Mouse (Mus musculus): Measurements from ENCODE around the gene Pou2f1. TPM values are rescaled to one million over a fixed set of nuclear protein-coding genes. Genes with fewer than 3 reads are reported as not detected.

The Pou2f1 gene
- 17.6 and 19.2 TPM in 2 replicates for polyA plus RNA-seq (2012; rRNA removed)

DNA sequence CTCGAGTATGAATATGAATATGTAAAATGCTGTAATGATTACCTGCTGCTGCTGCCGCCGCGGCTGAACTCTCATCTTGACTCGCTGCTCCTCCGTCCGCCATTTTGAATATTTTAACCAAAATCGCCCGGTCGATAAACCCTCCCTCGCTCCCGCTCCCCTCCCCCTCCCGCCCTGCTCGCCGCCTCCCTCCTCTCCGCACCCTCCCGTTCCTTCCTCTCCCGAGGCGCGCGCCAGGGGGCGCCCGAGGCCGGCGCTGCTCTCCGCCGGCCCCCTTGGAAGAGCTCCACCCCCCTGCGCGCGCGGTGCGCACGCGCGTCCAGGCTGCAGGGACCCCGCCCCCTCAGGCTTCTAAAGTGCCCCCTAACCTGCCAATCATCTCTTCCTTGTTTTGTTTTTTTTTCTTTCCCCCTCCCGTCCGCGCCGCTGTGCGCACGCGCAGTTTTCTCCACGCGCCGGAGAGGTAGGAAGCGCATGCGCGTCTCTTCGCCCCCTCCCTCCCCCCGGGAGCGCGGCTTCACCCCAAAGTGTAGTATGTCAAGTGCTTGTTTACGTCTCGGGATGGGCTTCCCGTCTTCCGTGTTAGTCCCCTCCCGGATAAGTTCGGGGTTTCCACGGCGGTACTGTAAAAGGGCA lies at the start of gene Pou2f1:
Gene Pou2f1 (minus strand): TSS at position 159 of the 636 bp plus-strand sequence.
- peak within 1 kb of the TSS; percentile 94 for H3K27ac ChIP-seq (ENCODE audit: control insufficient read depth, insufficient read depth, low read depth, low read length)
- TF ChIP-seq CTCF (IDR thresholded peaks at IDR 0.05; ENCODE audit: control insufficient read depth, insufficient read depth, insufficient replicate concordance, low read depth, low read length) = peak; percentile 23; the same call in 1 of the 2 replicates
- TF ChIP-seq POLR2A (IDR thresholded peaks at IDR 0.05; ENCODE audit: control insufficient read depth, low read depth, low read length) = peak; percentile 64
- H3K4me1 ChIP-seq (ENCODE audit: control insufficient read depth, insufficient read depth, low read length) = peaks cover 6% of the 10 kb centered on the region
- peak within 1 kb of the TSS; percentile 91 for H3K4me3 ChIP-seq (ENCODE audit: control insufficient read depth, low read depth, low read length)
- no peaks in the 10 kb centered on the region for H3K27me3 ChIP-seq (ENCODE audit: control insufficient read depth, insufficient read depth, low read length)
- H3K36me3 ChIP-seq (ENCODE audit: control insufficient read depth, insufficient read depth, low read length) = no peaks in the 10 kb centered on the region

- H3K27ac ChIP-seq (ENCODE audit: control insufficient read depth, insufficient read depth, low read depth, low read length) = no peak overlapping the region
- TF ChIP-seq CTCF (IDR thresholded peaks at IDR 0.05; ENCODE audit: control insufficient read depth, insufficient read depth, insufficient replicate concordance, low read depth, low read length) (no peak), POLR2A (IDR thresholded peaks at IDR 0.05; ENCODE audit: control insufficient read depth, low read depth, low read length) (no peak)
- no peaks in the 10 kb centered on the region for H3K36me3 ChIP-seq (ENCODE audit: control insufficient read depth, insufficient read depth, low read length)
- H3K4me3 ChIP-seq (ENCODE audit: control insufficient read depth, low read depth, low read length) = no peak overlapping the region
- H3K4me1 ChIP-seq (ENCODE audit: control insufficient read depth, insufficient read depth, low read length) = peaks cover 11% of the 10 kb centered on the region
- H3K27me3 ChIP-seq (ENCODE audit: control insufficient read depth, insufficient read depth, low read length) = 0 out of 2 replicates have a peak, but pooled peaks cover 3% of the 10 kb centered on the region
Observed at GRCm38 (mm10) chr1:166049046-166049827, 46.8 kb upstream of the Pou2f1 start.

GRCm38 (mm10) chr1:166048230-166048911 lies 45.9 kb upstream of the Pou2f1 start:
- Histone ChIP-seq H3K36me3 (ENCODE audit: control insufficient read depth, insufficient read depth, low read length) (no peaks in the 10 kb centered on the region), H3K27me3 (ENCODE audit: control insufficient read depth, insufficient read depth, low read length) (0 out of 2 replicates have a peak, but pooled peaks cover 3% of the 10 kb centered on the region), H3K4me1 (ENCODE audit: control insufficient read depth, insufficient read depth, low read length) (peaks cover 14% of the 10 kb centered on the region), H3K4me3 (ENCODE audit: control insufficient read depth, low read depth, low read length) (peak overlapping the region; percentile 57), H3K27ac (ENCODE audit: control insufficient read depth, insufficient read depth, low read depth, low read length) (no peak overlapping the region)
- TF ChIP-seq POLR2A (IDR thresholded peaks at IDR 0.05; ENCODE audit: control insufficient read depth, low read depth, low read length) (no peak), CTCF (IDR thresholded peaks at IDR 0.05; ENCODE audit: control insufficient read depth, insufficient read depth, insufficient replicate concordance, low read depth, low read length) (no peak)

DNA sequence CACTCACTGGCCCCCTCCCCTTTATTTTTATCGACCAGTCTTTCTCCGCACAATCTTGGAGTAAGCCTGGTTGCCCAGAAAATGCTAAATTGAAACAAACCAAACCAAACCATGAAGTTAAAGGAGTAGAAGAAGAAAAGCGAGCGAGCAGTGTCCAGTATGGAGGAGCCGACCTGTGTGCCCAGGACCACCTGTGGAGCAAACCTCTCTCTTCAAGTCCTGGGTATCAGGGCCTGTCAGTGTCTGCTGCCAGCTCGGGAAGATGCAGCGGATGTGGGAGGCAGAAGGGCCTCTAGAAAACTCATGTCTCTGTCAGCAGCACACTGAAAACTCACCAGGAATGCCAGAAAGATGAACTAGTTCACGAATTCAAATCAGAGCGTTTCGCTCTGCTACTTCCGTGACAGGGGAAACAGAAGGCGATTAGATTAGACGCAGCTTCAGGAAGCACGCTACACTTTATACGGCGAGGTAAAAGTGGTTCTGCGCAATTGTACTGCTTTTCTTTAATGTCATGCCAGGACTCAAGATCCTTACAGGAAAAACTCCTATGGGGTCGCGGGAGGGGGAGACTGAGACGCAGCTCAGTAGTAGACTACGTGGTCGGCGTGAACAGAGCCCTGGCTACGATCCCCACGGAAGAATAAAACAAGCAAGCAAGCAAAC lies 45.2 kb upstream of the Pou2f1 start:
- no peaks in the 10 kb centered on the region for H3K36me3 ChIP-seq (ENCODE audit: control insufficient read depth, insufficient read depth, low read length)
- 0 out of 2 replicates have a peak, but pooled peaks cover 3% of the 10 kb centered on the region for H3K27me3 ChIP-seq (ENCODE audit: control insufficient read depth, insufficient read depth, low read length)
- peak overlapping the region; percentile 20 for H3K4me3 ChIP-seq (ENCODE audit: control insufficient read depth, low read depth, low read length)
- H3K27ac ChIP-seq (ENCODE audit: control insufficient read depth, insufficient read depth, low read depth, low read length) = no peak overlapping the region
- H3K4me1 ChIP-seq (ENCODE audit: control insufficient read depth, insufficient read depth, low read length) = peaks cover 16% of the 10 kb centered on the region
- no peak for TF ChIP-seq CTCF (IDR thresholded peaks at IDR 0.05; ENCODE audit: control insufficient read depth, insufficient read depth, insufficient replicate concordance, low read depth, low read length)
- no peak for TF ChIP-seq POLR2A (IDR thresholded peaks at IDR 0.05; ENCODE audit: control insufficient read depth, low read depth, low read length)

GRCm38 (mm10) chr1:166045894-166046197 lies 43.4 kb upstream of the Pou2f1 start:
- no peak overlapping the region for H3K27ac ChIP-seq (ENCODE audit: control insufficient read depth, insufficient read depth, low read depth, low read length)
- peaks cover 16% of the 10 kb centered on the region for H3K4me1 ChIP-seq (ENCODE audit: control insufficient read depth, insufficient read depth, low read length)
- H3K4me3 ChIP-seq (ENCODE audit: control insufficient read depth, low read depth, low read length) = no peak overlapping the region
- 0 out of 2 replicates have a peak, but pooled peaks cover 3% of the 10 kb centered on the region for H3K27me3 ChIP-seq (ENCODE audit: control insufficient read depth, insufficient read depth, low read length)
- TF ChIP-seq POLR2A (IDR thresholded peaks at IDR 0.05; ENCODE audit: control insufficient read depth, low read depth, low read length) = no peak
- no peaks in the 10 kb centered on the region for H3K36me3 ChIP-seq (ENCODE audit: control insufficient read depth, insufficient read depth, low read length)

- TF ChIP-seq CTCF (IDR thresholded peaks at IDR 0.05; ENCODE audit: control insufficient read depth, insufficient read depth, insufficient replicate concordance, low read depth, low read length) (no peak), POLR2A (IDR thresholded peaks at IDR 0.05; ENCODE audit: control insufficient read depth, low read depth, low read length) (no peak)
Observed at GRCm38 (mm10) chr1:166045060-166045893, 42.8 kb upstream of the Pou2f1 start.

More at GRCm38 (mm10) chr1:166045060-166045893, 42.8 kb upstream of the Pou2f1 start:
- H3K4me1 ChIP-seq (ENCODE audit: control insufficient read depth, insufficient read depth, low read length) = peaks cover 16% of the 10 kb centered on the region
- H3K27me3 ChIP-seq (ENCODE audit: control insufficient read depth, insufficient read depth, low read length) = 0 out of 2 replicates have a peak, but pooled peaks cover 3% of the 10 kb centered on the region
- H3K27ac ChIP-seq (ENCODE audit: control insufficient read depth, insufficient read depth, low read depth, low read length) = no peak overlapping the region
- no peaks in the 10 kb centered on the region for H3K36me3 ChIP-seq (ENCODE audit: control insufficient read depth, insufficient read depth, low read length)
- no peak overlapping the region for H3K4me3 ChIP-seq (ENCODE audit: control insufficient read depth, low read depth, low read length)
